Mouse (Mus musculus): Measurements from ENCODE around the gene Cabp2.

DNA sequence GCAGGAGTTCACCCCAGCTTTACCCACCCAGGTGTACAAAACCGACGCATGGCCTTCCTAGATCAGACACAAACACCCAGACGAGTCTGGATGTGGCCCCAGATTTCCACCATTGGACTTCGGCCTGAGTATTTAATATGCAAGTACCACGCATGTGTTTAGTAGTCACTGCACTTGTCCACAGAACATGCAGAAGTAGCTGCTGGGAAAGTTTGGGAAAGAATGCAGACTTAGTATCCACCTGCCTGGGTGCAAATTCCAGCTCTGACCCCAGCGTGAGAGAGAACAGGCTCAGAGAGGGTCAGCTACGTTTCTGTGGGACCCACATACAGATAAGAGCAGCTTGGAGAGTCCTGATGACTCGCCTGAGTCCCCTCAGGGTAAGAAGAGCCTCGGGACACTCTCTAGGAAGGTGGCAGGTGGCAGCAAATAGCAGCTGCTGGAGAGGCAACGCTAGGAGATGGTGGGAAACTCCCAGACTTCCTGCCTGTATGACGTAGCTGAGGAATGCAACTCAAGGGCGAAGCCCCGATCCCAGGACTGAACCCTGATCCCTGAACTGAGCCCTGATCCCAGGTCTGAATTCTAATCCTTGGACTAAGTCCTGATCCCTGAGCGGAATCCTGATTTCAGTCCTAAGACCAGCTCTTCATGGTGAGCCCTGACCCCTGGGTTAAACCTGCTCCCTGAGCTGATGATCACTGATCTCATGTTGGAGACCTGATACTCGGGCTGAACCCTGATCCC is 25.3 kb upstream of the Cabp2 start:
- TF ChIP-seq CTCF (IDR thresholded peaks at IDR 0.05; ENCODE audit: borderline replicate concordance, insufficient read depth, low read length) (no peak), POLR2A (IDR thresholded peaks at IDR 0.05; ENCODE audit: low read depth, low read length) (no peak)
